10 mouse cellular contexts compared by ENCODE assay signal in the genomic region with DNA sequence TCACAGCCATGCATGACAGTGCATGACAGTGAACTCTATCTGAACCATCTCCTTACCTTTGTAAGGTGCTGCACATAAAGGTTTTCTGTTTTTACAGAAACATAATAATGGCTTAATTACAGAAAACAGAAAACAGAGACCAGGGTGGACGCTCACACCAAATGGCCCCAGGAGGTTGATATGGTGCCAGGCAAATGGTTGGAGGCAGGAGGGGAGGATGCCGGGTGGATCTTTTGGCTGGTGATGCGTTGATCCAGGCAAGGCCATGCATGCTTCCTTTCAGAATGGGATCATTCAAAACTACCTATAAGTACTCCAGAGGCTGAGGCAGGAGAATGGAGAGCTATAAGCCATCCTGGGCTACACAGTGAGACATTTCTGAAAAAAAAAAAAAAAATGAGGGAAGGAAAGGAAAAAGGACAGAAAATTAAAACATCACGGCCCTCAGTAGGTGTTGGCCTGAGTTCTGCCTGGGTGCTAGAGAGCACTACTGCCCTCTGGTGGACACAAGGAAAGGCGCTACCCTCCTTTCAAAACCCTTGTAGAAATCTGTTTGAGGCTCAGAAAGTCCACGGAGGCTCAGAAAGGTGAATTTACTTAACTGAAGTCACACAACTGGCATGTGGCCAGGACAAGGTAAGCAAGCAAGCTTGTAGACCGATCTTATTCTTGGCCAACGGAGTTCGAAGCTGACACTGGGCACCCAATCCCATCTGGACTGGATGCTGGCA. TPM values are rescaled to one million over a fixed set of nuclear protein-coding genes. Genes with fewer than 3 reads are reported as not detected.
DNase-seq lines count a peak whose midpoint lies in the region; ATAC-seq and TF ChIP-seq lines count a peak whose summit lies in the region.
"Had no signal": no experiment of that assay in that cellular context is flagged by ENCODE, and none has a peak within 500 bp of the region (broad histone marks: within the 10 kb centered on the region; RNA-seq: fewer than 3 reads in every experiment).

No protein-coding gene starts in this region.

- WGBS in forebrain, embryonic 10.5 days: 39% methylated on average over 9 of the region's 9 CpGs
- WGBS in forebrain, embryonic 13.5 days: 35% methylated on average over 9 of the region's 9 CpGs
- 35% methylated on average over 9 of the region's 9 CpGs for WGBS in midbrain, embryonic 10.5 days
- 38% methylated on average over 9 of the region's 9 CpGs for WGBS in midbrain, embryonic 13.5 days
- WGBS in lung, embryonic 14.5 days: 25% methylated on average over 9 of the region's 9 CpGs

- H3K4me3 ChIP-seq in forebrain, embryonic 10.5 days: no peak overlapping the region
- no peak overlapping the region for H3K4me3 ChIP-seq in forebrain, embryonic 13.5 days
- no peak overlapping the region for H3K4me3 ChIP-seq in midbrain, embryonic 10.5 days
- no peak overlapping the region for H3K4me3 ChIP-seq in midbrain, embryonic 13.5 days (replicated peaks)
- no peak overlapping the region for H3K4me3 ChIP-seq in lung, embryonic 14.5 days (ENCODE audit: low read depth, low read length)
- H3K4me3 ChIP-seq: hindbrain, embryonic 15.5 days; neural tube, embryonic 13.5 days had no signal

- peaks cover 15% of the 10 kb centered on the region for H3K36me3 ChIP-seq in forebrain, embryonic 10.5 days (replicated peaks)
- 0 out of 2 replicates have a peak, but pooled peaks cover 10% of the 10 kb centered on the region for H3K36me3 ChIP-seq in forebrain, embryonic 13.5 days (ENCODE audit: poor library complexity, severe bottlenecking)
- peaks cover 15% of the 10 kb centered on the region for H3K36me3 ChIP-seq in midbrain, embryonic 10.5 days
- H3K36me3 ChIP-seq in midbrain, embryonic 13.5 days: no peaks in the 10 kb centered on the region
- H3K36me3 ChIP-seq in lung, embryonic 14.5 days (ENCODE audit: insufficient read depth): 0 out of 2 replicates have a peak, but pooled peaks cover 2% of the 10 kb centered on the region
- H3K36me3 ChIP-seq: hindbrain, embryonic 15.5 days; neural tube, embryonic 13.5 days had no signal

- H3K4me1 ChIP-seq in forebrain, embryonic 10.5 days: peaks cover 16% of the 10 kb centered on the region; the same call in 1 of the 2 replicates
- no peaks in the 10 kb centered on the region for H3K4me1 ChIP-seq in forebrain, embryonic 13.5 days
- H3K4me1 ChIP-seq in midbrain, embryonic 10.5 days: peaks cover 31% of the 10 kb centered on the region
- H3K4me1 ChIP-seq in midbrain, embryonic 13.5 days (replicated peaks): no peaks in the 10 kb centered on the region
- no peaks in the 10 kb centered on the region for H3K4me1 ChIP-seq in lung, embryonic 14.5 days (ENCODE audit: insufficient read depth)
- H3K4me1 ChIP-seq: hindbrain, embryonic 15.5 days; neural tube, embryonic 13.5 days had no signal

- no peaks in the 10 kb centered on the region for H3K9me3 ChIP-seq in forebrain, embryonic 10.5 days
- no peaks in the 10 kb centered on the region for H3K9me3 ChIP-seq in forebrain, embryonic 13.5 days (replicated peaks)
- H3K9me3 ChIP-seq in midbrain, embryonic 10.5 days (replicated peaks): no peaks in the 10 kb centered on the region
- H3K9me3 ChIP-seq in midbrain, embryonic 13.5 days: no peaks in the 10 kb centered on the region
- H3K9me3 ChIP-seq in lung, embryonic 14.5 days (ENCODE audit: low read depth, low read length): no peaks in the 10 kb centered on the region
- H3K9me3 ChIP-seq: hindbrain, embryonic 15.5 days; neural tube, embryonic 13.5 days had no signal

- TF ChIP-seq CTCF in lung, embryonic 14.5 days (IDR thresholded peaks at IDR 0.05; ENCODE audit: low read depth): peak; percentile 93

- H3K27ac ChIP-seq in forebrain, embryonic 10.5 days: no peak overlapping the region
- H3K27ac ChIP-seq in forebrain, embryonic 13.5 days: no peak overlapping the region
- no peak overlapping the region for H3K27ac ChIP-seq in midbrain, embryonic 10.5 days (replicated peaks)
- no peak overlapping the region for H3K27ac ChIP-seq in midbrain, embryonic 13.5 days
- no peak overlapping the region for H3K27ac ChIP-seq in lung, embryonic 14.5 days (ENCODE audit: low read depth)
- H3K27ac ChIP-seq: hindbrain, embryonic 15.5 days; neural tube, embryonic 13.5 days had no signal

- H3K9ac ChIP-seq in forebrain, embryonic 13.5 days: no peak overlapping the region
- no peak overlapping the region for H3K9ac ChIP-seq in midbrain, embryonic 13.5 days (replicated peaks)
- H3K9ac ChIP-seq in lung, embryonic 14.5 days: no peak overlapping the region
- H3K9ac ChIP-seq: hindbrain, embryonic 15.5 days had no signal

- ATAC-seq in forebrain, embryonic 13.5 days: no peak
- ATAC-seq in midbrain, embryonic 13.5 days: no peak
- no peak for ATAC-seq in lung, embryonic 14.5 days (ENCODE audit: insufficient read depth)

- H3K27me3 ChIP-seq in forebrain, embryonic 10.5 days (ENCODE audit: poor library complexity, severe bottlenecking): peaks cover 31% of the 10 kb centered on the region
- H3K27me3 ChIP-seq in forebrain, embryonic 13.5 days: 0 out of 2 replicates have a peak, but pooled peaks cover 5% of the 10 kb centered on the region
- peaks cover 25% of the 10 kb centered on the region for H3K27me3 ChIP-seq in midbrain, embryonic 10.5 days (ENCODE audit: low read depth, poor library complexity, severe bottlenecking)
- H3K27me3 ChIP-seq in midbrain, embryonic 13.5 days: no peaks in the 10 kb centered on the region
- H3K27me3 ChIP-seq in lung, embryonic 14.5 days (ENCODE audit: insufficient read depth, low read length): no peaks in the 10 kb centered on the region
- H3K27me3 ChIP-seq: hindbrain, embryonic 15.5 days; neural tube, embryonic 13.5 days had no signal

- peak; percentile 58 for DNase-seq in forebrain, embryonic 10.5 days (ENCODE audit: extremely low spot score, low spot score)
- DNase-seq in midbrain, embryonic 10.5 days (ENCODE audit: low spot score): peak; percentile 53
- DNase-seq in adipocyte (ENCODE audit: low spot score): peak; percentile 72
- DNase-seq in forelimb bud, embryonic 11.5 days (ENCODE audit: low read depth, low spot score): peak; percentile 64
- DNase-seq in lung, embryonic 14.5 days: peak; percentile 86
- DNase-seq in thymus, postnatal 4 days: peak; percentile 59

- H3K4me2 ChIP-seq in forebrain, embryonic 13.5 days: no peak overlapping the region
- H3K4me2 ChIP-seq in midbrain, embryonic 13.5 days (replicated peaks): no peak overlapping the region
- no peak overlapping the region for H3K4me2 ChIP-seq in lung, embryonic 14.5 days
- H3K4me2 ChIP-seq: hindbrain, embryonic 15.5 days; neural tube, embryonic 13.5 days had no signal

RNA-seq across cellular contexts. Expression of gene Asap3, which starts 6.4 kb away (rescaled TPM):
- polyA plus RNA-seq in forebrain, embryonic 10.5 days (2016; fragmentation: Nextera tagmentation; extraction: Ambion mirVana): 4.7 and 5.2 TPM in 2 replicates
- polyA plus RNA-seq in forebrain, embryonic 13.5 days (2015; fragmentation: Nextera tagmentation; extraction: Ambion mirVana): 2.9 and 3.9 TPM in 2 replicates
- 6.0 and 7.1 TPM in 2 replicates for polyA plus RNA-seq in midbrain, embryonic 10.5 days (2016; fragmentation: Nextera tagmentation; extraction: Ambion mirVana)
- 3.9 and 4.5 TPM in 2 replicates for polyA plus RNA-seq in midbrain, embryonic 13.5 days (2015; fragmentation: Nextera tagmentation; extraction: Ambion mirVana)
- 4.4 and 5.4 TPM in 2 replicates for polyA plus RNA-seq in lung, embryonic 14.5 days (2014; fragmentation: Nextera tagmentation; extraction: Ambion mirVana)

RNA-seq across cellular contexts. Expression of gene E2f2, which starts 27.5 kb away (rescaled TPM):
- 10.3 and 11.4 TPM in 2 replicates for polyA plus RNA-seq in forebrain, embryonic 10.5 days (2016; fragmentation: Nextera tagmentation; extraction: Ambion mirVana)
- 9.7 and 11.3 TPM in 2 replicates for polyA plus RNA-seq in forebrain, embryonic 13.5 days (2015; fragmentation: Nextera tagmentation; extraction: Ambion mirVana)
- polyA plus RNA-seq in midbrain, embryonic 10.5 days (2016; fragmentation: Nextera tagmentation; extraction: Ambion mirVana): 10.3 and 10.8 TPM in 2 replicates
- polyA plus RNA-seq in midbrain, embryonic 13.5 days (2015; fragmentation: Nextera tagmentation; extraction: Ambion mirVana): 3.8 and 4.0 TPM in 2 replicates
- 5.5 and 6.5 TPM in 2 replicates for polyA plus RNA-seq in lung, embryonic 14.5 days (2014; fragmentation: Nextera tagmentation; extraction: Ambion mirVana)

RNA-seq across cellular contexts. Expression of gene Tcea3, which starts 47.8 kb away (rescaled TPM):
- 0.49 and 0.77 TPM in 2 replicates for polyA plus RNA-seq in forebrain, embryonic 10.5 days (2016; fragmentation: Nextera tagmentation; extraction: Ambion mirVana)
- 0.52 and 0.66 TPM in 2 replicates for polyA plus RNA-seq in forebrain, embryonic 13.5 days (2015; fragmentation: Nextera tagmentation; extraction: Ambion mirVana)
- 0.79 and 0.81 TPM in 2 replicates for polyA plus RNA-seq in midbrain, embryonic 10.5 days (2016; fragmentation: Nextera tagmentation; extraction: Ambion mirVana)
- polyA plus RNA-seq in midbrain, embryonic 13.5 days (2015; fragmentation: Nextera tagmentation; extraction: Ambion mirVana): 0.87 and 1.1 TPM in 2 replicates
- polyA plus RNA-seq in lung, embryonic 14.5 days (2014; fragmentation: Nextera tagmentation; extraction: Ambion mirVana): 12.0 and 14.3 TPM in 2 replicates

RNA-seq across cellular contexts. Expression of gene Id3, which starts 56.4 kb away (rescaled TPM):
- 488 and 529 TPM in 2 replicates for polyA plus RNA-seq in forebrain, embryonic 10.5 days (2016; fragmentation: Nextera tagmentation; extraction: Ambion mirVana)
- 90.9 and 119 TPM in 2 replicates for polyA plus RNA-seq in forebrain, embryonic 13.5 days (2015; fragmentation: Nextera tagmentation; extraction: Ambion mirVana)
- polyA plus RNA-seq in midbrain, embryonic 10.5 days (2016; fragmentation: Nextera tagmentation; extraction: Ambion mirVana): 619 and 802 TPM in 2 replicates
- polyA plus RNA-seq in midbrain, embryonic 13.5 days (2015; fragmentation: Nextera tagmentation; extraction: Ambion mirVana): 175 and 214 TPM in 2 replicates
- 469 and 477 TPM in 2 replicates for polyA plus RNA-seq in lung, embryonic 14.5 days (2014; fragmentation: Nextera tagmentation; extraction: Ambion mirVana)
